Mouse (Mus musculus) midbrain, embryonic 14.5 days (tissue): ENCODE data around the gene Atpif1. TPM values are rescaled to one million over a fixed set of nuclear protein-coding genes. Genes with fewer than 3 reads are reported as not detected.
"Not testable (repeated sequence)": the region's sequence is repeated elsewhere in the genome, so short reads cannot be mapped to it uniquely, and the experiment has no call there.

Source experiments
- ATAC-seq: fragments of 200-750 bp; cut with Nextera tagmentation; 2 replicates; pipeline ENCODE4 v1.8.0; 2017; ENCODE audit warnings: moderate number of reproducible peaks, moderate library complexity; ENCODE audit not compliant: low FRiP score, low TSS enrichment
- DNase-seq: peaks from one replicate; pipeline ENCODE4 v3.0.0-alpha.2; 2015
- H3K27ac ChIP-seq: fragments of 300-500 bp; sonication (generic); replicated peaks from 2 replicates; pipeline ENCODE4 v1.5.1; 2014; ENCODE audit warnings: mild to moderate bottlenecking, low read depth, low read length, moderate library complexity
- H3K27me3 ChIP-seq: fragments of 300-500 bp; sonication (generic); 2 replicates; pipeline ENCODE4 v1.6.1; 2014; ENCODE audit warnings: low read length, control low read depth, mixed read lengths; ENCODE audit not compliant: control insufficient read depth, insufficient read depth
- H3K36me3 ChIP-seq: fragments of 300-500 bp; sonication (generic); 2 replicates; pipeline ENCODE4 v1.6.1; 2014; ENCODE audit warnings: low read length, control low read depth; ENCODE audit not compliant: control insufficient read depth, insufficient read depth
- H3K4me1 ChIP-seq: fragments of 300-500 bp; sonication (generic); 2 replicates; pipeline ENCODE4 v1.6.1; 2014; ENCODE audit warnings: mild to moderate bottlenecking, antibody characterized with exemption, low read length, control low read depth; ENCODE audit not compliant: control insufficient read depth, insufficient read depth
- H3K4me2 ChIP-seq: fragments of 300-500 bp; sonication (generic); 2 replicates; pipeline ENCODE4 v1.6.1; 2014; ENCODE audit warnings: mild to moderate bottlenecking, low read length, moderate library complexity
- H3K4me3 ChIP-seq: fragments of 300-500 bp; sonication (generic); replicated peaks from 2 replicates; pipeline ENCODE4 v1.5.1; 2014; ENCODE audit warnings: low read depth, low read length
- H3K9ac ChIP-seq: fragments of 300-500 bp; sonication (generic); replicated peaks from 2 replicates; pipeline ENCODE4 v1.6.1; 2014; ENCODE audit warnings: mild to moderate bottlenecking, low read length, moderate library complexity
- H3K9me3 ChIP-seq: fragments of 300-500 bp; sonication (generic); 2 replicates; pipeline ENCODE4 v1.6.1; 2016; ENCODE audit warnings: low read length, control low read depth, mixed read lengths; ENCODE audit not compliant: control insufficient read depth
- WGBS: fragments of 180-500 bp; shearing (Covaris S2); extraction: QIAGEN DNeasy Blood & Tissue Kit; methylation state at CpG from one replicate; pipeline ENCODE4 v1.1.7; 2014; 5-methylcytosine and 5-hydroxymethylcytosine counted together
- polyA plus RNA-seq: library from polyadenylated mRNA; unstranded; fragments of >200 nt; fragmentation: Nextera tagmentation; extraction: Ambion mirVana; gene quantifications from 2 replicates; pipeline ENCODE4 v1.2.1, GENCODE M21; 2014

The Atpif1 gene
- polyA plus RNA-seq, 1 experiment from 2014 or later = 1,327 TPM

DNA sequence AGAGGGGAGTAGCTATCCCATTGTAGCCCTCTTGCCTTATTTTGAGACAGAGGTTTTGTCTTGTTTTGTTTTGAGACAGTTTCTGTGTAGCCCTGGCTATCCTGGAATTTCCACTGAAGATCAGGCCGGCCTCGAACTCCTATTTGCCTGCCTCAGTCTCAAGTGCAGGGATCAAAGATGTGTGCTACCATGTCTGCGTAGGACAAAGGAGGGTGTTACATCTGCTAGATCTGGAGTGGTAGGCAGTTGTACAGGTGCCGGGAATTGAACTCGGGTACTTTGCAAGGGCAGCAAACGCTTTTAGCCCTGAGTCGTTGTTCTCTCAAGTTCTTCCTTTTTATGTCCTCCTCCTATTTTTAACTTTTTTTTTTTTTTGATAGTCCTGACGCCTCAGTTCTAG, 42.4 kb downstream of the Atpif1 start:
- no peak overlapping the region for H3K4me2 ChIP-seq
- no peak for DNase-seq
- 92% methylated on average over 8 of the region's 8 CpGs for WGBS

DNA sequence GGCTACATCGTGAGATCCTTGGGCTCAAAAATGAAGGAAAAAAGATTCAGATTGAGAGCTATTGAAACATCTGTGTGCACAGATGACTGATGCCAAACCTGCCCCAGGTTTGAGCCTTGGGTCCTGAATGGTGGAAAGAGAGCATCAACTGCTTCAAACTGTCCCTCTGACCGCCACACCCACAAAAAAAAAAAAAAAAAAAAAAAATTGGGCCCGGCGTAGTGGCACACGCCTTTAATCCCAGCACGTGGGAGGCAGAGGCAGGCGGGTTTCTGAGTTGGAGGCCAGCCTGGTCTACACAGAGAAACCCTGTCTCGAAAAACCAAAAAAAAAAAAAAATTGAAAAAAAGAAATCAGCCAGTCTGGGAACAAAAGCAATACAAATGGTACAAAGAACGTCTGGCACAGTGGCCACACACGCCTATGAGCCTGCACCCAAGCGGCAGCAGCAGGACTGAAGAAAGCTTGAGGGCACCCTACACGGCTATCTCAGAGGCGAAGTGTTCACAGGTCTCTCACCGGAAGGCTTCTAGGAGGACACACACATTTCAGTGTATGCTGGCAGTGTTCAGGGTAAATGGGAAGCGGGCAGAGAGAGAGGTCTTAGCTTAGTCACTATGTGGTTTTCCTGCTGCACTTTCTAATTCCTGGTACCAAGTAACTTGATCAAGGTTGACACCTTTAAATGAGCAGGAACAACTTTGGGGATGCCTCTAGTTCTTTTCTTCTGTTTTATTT, 43.0 kb downstream of the Atpif1 start:
- H3K9me3 ChIP-seq = no peaks in the 10 kb centered on the region
- no peaks in the 10 kb centered on the region for H3K27me3 ChIP-seq
- DNase-seq = no peak
- H3K27ac ChIP-seq = no peak overlapping the region
- no peaks in the 10 kb centered on the region for H3K4me1 ChIP-seq
- H3K9ac ChIP-seq = no peak overlapping the region
- no peak for ATAC-seq
- H3K36me3 ChIP-seq = 0 out of 2 replicates have a peak, but pooled peaks cover 4% of the 10 kb centered on the region
- no peak overlapping the region for H3K4me3 ChIP-seq
- H3K4me2 ChIP-seq = no peak overlapping the region
- whole genome bisulfite sequencing = 93% methylated on average over 15 of the region's 15 CpGs

More for the DNA sequence above, 42.4 kb downstream of the Atpif1 start:
- H3K9ac ChIP-seq = no peak overlapping the region
- 0 out of 2 replicates have a peak, but pooled peaks cover 8% of the 10 kb centered on the region for H3K36me3 ChIP-seq
- no peak overlapping the region for H3K27ac ChIP-seq
- H3K9me3 ChIP-seq = no peaks in the 10 kb centered on the region
- H3K27me3 ChIP-seq = no peaks in the 10 kb centered on the region
- no peak overlapping the region for H3K4me3 ChIP-seq
- ATAC-seq = no peak
- H3K4me1 ChIP-seq = no peaks in the 10 kb centered on the region

DNA sequence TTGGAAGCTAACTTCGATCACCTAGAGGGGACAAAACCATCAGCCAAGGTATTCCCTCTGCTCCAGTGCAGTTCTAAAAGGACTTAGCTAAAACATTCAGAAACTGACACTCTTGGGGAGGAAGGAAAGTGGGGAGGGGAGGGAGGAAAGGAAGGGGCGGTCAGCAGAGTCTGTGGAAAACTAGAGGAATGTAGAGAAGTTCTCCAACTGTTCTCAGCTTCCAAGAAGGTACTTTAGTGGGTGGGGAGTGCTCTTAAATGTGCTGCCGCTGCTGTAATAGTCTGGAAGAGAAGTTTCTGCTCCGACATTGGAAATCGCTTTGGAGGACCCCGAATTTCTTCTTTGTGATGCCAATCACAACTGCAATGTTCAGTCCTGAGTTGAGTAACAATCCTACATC, 44.5 kb downstream of the Atpif1 start:
- DNase-seq (no peak), ATAC-seq (no peak)
- H3K36me3 ChIP-seq = no peaks in the 10 kb centered on the region
- no peak overlapping the region for H3K9ac ChIP-seq
- H3K9me3 ChIP-seq = no peaks in the 10 kb centered on the region
- 82% methylated on average over 6 of the region's 6 CpGs for WGBS
- no peak overlapping the region for H3K27ac ChIP-seq
- no peak overlapping the region for H3K4me2 ChIP-seq
- H3K27me3 ChIP-seq = no peaks in the 10 kb centered on the region
- no peak overlapping the region for H3K4me3 ChIP-seq
- no peaks in the 10 kb centered on the region for H3K4me1 ChIP-seq

DNA sequence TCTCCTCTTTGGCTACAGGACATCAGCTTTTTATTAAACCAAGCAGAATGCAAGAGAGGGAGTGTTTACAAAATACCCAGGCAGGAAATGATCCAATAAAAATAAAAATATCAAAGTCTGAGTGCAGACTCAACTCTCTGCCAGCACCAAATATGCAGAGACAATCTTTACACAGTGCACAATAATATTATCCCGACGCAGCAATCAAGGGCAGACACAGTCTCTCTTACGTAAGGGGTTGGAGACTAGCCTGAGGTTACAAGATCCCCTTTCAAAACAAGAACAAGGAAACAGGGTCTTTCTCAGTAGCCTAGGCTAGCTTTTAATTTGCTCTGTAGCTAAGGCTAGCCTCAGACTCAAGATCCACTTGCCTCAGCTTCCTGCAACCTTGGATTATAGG, 44.9 kb downstream of the Atpif1 start:
- WGBS = 92% methylated on average over 3 of the region's 3 CpGs
- Histone ChIP-seq H3K27ac (no peak overlapping the region), H3K36me3 (no peaks in the 10 kb centered on the region), H3K9ac (no peak overlapping the region), H3K9me3 (no peaks in the 10 kb centered on the region), H3K4me1 (no peaks in the 10 kb centered on the region), H3K4me3 (no peak overlapping the region), H3K4me2 (no peak overlapping the region), H3K27me3 (no peaks in the 10 kb centered on the region)
- DNase-seq = no peak
- no peak for ATAC-seq

DNA sequence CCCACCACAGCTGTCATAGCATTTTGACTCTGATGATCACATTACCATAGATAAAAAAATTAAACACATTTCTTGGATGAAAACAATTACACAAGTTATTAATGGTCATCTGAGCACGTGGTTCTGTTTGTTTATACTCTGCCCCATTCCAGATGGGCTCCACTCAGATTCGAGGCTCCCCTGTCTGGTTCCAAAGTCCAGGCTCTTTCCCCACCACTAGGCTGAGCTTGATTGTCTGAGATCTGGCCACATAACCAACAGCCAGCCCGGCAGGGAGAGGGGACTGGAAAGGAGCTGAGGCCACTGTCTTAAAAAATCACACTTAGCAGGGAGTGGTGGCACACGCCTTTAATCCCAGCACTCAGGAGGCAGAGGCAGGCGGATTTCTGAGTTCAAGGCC, 48.6 kb downstream of the Atpif1 start:
- WGBS = 76% methylated on average over 5 of the region's 5 CpGs
- H3K9ac ChIP-seq = no peak overlapping the region
- H3K4me3 ChIP-seq = no peak overlapping the region
- no peaks in the 10 kb centered on the region for H3K9me3 ChIP-seq
- no peaks in the 10 kb centered on the region for H3K4me1 ChIP-seq
- DNase-seq = no peak
- ATAC-seq = no peak
- no peaks in the 10 kb centered on the region for H3K27me3 ChIP-seq
- no peak overlapping the region for H3K27ac ChIP-seq
- H3K4me2 ChIP-seq = no peak overlapping the region
- H3K36me3 ChIP-seq = no peaks in the 10 kb centered on the region

DNA sequence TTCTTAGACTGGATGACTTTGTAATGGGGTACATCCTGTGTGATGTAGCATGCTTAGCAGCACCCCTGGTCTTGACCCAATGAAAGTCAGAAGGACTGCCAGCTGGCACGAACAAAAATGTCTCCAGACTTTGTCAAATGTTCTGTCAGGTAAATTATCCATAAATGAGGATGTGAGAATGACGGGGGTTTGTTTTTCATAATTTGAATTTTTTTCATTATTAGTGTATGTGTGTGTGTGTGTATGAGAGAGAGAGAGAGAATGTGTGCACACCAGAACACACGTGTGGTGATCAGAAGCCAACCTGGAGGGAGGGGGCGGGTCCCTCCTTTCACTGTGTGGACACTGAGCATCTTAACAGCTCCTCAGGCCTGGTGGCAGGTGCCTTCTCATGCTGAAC, 49.2 kb downstream of the Atpif1 start:
- ATAC-seq = no peak
- Histone ChIP-seq H3K27me3 (no peaks in the 10 kb centered on the region), H3K4me1 (no peaks in the 10 kb centered on the region), H3K9me3 (no peaks in the 10 kb centered on the region), H3K27ac (no peak overlapping the region), H3K36me3 (no peaks in the 10 kb centered on the region), H3K9ac (no peak overlapping the region), H3K4me2 (no peak overlapping the region), H3K4me3 (no peak overlapping the region)
- 82% methylated on average over 4 of the region's 4 CpGs for WGBS
- DNase-seq = no peak

DNA sequence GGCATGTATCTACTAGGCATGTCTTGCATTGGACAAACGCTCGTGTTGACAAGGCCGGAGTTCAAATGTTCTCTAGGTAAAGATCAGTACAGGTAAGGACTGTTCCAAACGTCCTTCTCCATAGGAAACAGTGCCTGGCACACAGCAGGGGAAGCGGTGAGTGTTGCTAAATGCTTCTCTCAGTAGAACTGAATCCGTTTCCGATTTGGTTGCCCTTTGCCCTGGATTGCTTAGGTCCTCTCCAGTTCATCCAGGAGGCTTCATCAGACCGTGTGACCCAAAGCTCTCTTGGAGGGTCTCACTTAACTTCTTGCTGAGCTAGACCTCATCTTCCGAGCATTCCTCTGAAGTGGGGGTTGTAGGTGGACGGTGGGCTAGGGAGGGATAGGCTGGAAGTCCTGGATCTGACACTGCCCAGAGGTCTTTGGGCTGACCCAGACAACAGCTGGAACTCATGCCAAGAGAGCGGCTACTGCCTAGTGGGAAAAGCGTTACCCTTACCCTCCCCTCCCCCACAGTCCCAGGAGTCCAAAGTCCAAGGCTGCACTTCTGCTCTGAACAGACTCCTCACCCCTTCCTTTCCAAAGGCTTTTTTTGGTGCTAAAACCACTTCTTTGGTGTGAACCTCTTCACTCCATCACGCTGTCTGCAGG, 50.4 kb downstream of the Atpif1 start:
- H3K36me3 ChIP-seq = no peaks in the 10 kb centered on the region
- H3K9me3 ChIP-seq = no peaks in the 10 kb centered on the region
- no peak for DNase-seq
- H3K4me2 ChIP-seq = no peak overlapping the region
- 81% methylated on average over 13 of the region's 13 CpGs for WGBS
- H3K4me1 ChIP-seq = no peaks in the 10 kb centered on the region
- ATAC-seq = no peak
- H3K27ac ChIP-seq = no peak overlapping the region
- H3K9ac ChIP-seq = no peak overlapping the region
- no peak overlapping the region for H3K4me3 ChIP-seq
- no peaks in the 10 kb centered on the region for H3K27me3 ChIP-seq

DNA sequence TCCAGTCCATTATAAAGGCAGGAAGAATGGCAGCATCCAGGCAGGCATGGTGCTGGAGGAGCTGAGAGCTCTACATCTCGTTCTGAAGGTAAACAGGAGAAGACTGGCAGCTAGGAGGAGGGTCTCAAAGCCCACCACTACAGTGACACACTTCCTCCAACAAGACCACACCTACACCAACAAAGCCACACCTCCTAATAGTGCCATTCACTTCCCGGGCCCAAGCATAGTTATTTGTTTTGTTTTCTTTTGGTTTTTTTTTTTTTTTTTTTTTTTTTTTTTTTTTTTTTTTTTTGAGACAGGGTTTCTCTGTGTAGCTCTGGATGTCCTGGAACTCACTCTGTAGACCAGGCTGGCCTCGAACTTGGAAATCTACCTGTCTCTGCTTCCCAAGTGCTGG, 51.4 kb downstream of the Atpif1 start:
- H3K36me3 ChIP-seq, ATAC-seq, H3K27me3 ChIP-seq, H3K4me3 ChIP-seq, H3K4me1 ChIP-seq, H3K4me2 ChIP-seq, H3K27ac ChIP-seq, H3K9ac ChIP-seq, H3K9me3 ChIP-seq, DNase-seq: not testable (repeated sequence)
- WGBS = 64% methylated on average over 3 of the region's 3 CpGs
